Mouse (Mus musculus) retina, postnatal 7 days (tissue): Measurements from ENCODE around the gene Kcnh7.

Source experiments
- DNase-seq: peaks from one replicate; pipeline ENCODE4 v3.0.0-alpha.2; 2012; ENCODE audit warnings: low read depth, low spot score

Gene Kcnh7

DNA sequence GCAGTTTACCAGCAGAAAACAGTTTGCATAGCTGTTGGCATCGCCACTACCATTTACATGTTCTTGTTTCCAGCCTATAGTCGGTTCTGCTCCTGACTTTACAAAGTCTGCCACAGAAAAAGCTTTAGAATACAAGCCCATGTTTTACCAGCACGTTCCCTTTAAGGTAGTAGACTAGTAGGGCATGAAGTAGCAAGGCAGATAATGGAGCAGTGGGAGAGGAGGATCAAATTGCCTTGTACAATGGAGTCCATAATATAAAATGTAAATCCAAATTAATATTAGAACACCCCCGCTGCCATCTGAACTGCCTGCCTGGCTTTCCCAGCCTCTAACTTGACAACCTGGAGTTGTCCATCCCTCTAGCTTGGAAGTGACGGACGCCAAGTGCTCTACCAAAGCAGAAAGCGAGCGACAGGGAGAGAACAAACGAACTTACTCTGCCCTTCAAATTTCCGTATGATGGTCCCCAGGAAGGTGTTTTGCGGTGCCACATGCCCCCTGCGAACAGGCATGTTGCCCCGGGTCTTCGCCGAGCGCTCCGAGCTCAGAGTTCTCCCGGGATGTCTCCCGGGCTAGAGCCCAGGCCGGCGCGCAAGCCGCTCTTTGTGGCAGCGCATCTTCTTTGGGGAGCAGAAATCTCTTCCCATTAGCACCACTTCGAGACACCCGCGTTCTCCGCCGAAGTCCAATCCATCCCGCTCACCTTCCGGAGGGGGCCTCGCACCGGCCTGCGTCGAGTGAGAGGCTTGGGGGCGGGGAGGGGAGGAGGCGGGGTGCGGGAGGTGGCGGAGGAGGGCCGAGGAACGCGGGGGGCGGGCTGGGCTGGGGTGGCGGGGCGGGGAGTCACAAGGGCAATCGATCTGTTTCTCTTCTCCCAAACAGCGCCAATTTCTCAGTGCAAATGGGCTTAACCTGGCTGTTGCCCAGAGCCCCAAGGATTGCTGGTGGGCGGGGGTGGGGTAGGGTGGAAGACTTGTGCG, at the start of gene Kcnh7:
TSS of gene Kcnh7 (minus strand) at position 725 of the 983 bp plus-strand sequence.
- peak; percentile 14 for DNase-seq

DNA sequence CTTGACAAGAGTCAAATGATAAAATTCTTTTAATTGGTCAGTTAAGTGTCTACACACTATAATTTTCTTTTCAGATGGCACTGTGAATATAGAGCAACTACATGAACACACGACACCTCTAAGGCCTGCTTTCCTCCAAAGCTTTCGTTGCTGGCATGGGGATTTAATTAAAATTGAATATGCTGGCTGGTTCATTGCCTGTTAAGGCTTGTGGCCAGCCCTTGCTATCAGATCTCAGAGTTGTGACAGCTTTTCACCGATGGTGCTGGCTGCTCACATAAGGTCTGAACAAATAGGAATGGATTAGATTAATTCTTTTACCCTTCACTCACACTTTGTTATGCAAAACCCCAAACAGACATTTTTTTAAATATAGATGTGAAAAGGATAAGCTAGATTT, 23.3 kb upstream of the Kcnh7 start:
- DNase-seq: no peak

DNA sequence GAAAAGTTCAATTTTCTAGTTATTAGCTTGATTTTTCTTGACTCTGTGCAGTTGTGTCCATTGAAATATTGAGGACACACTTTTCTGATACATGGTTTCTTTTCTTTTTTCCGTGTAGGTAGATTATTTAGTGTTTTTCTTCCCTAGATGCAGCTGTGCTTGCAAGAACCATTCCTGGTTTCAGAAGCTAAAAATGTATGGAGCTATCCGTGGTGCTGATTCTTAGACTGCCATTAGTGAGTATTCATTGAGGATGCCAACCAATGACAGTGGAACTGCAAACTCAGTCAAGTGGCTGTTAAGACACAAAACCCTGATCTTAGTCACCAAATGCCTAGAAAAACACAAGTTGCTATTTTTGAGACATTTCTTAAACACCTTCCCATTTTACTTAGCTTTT, 1.9 kb upstream of the Kcnh7 start:
- DNase-seq: no peak

DNA sequence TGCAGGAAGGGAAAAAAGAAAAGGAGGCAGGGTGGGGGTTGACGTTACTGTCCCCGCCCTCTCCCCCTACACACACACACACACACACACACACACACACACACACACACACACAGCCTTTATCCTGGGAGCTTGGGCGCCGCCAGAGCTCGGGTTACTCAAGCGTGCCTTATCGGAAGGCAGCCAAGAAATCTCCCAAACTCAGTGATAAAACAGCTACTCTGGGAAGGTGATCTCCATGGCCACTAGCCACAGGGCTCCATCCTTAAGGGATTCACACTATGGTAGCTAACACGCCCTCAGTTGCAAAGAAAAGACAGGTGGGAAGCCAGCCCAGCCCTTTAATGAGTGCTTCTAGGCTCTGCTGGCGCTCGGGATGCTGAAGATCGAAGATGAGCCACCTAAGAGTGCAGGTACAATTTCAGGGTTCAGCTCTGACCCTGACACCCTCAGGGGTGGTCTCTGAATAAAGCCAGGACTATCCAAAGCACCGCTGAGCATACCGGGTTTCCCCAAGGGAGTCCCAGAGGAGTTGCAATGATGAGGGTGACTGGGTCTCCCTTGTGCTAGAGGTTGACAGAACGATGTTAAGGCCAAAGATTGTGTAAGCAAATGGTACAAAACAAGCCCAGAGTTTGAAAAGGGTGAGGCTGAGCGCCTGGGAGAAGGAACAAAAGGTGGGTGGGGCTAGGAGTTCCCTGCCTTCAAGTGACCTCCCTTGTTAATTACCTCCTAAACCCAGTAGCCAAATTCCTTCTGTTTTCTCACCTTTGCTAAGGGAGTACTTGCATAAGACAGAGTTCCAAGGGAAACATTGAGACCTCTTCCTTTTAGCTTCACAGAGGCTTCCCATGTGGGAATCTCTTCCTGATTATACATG, 704 bp upstream of the Kcnh7 start:
- DNase-seq: peak; percentile 8

DNA sequence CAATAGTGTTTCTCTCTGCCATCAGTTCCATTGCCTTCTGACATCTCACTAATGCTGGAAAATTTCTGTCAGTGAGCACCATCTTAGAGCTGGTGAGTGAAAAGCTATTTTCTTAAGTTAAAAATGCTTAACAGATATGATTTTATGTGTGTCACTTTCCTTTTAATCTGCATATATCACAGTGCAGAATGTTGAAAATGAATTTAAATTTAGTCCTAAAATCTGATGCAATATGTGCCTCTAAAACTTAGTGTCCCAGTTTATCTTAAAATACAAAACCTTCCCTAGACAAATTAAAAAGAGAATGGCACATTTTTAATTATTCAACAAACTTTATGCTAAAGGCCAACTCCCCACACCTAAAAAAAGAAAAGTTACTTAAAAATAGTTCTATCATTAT, 30.4 kb downstream of the Kcnh7 start:
- no peak for DNase-seq

DNA sequence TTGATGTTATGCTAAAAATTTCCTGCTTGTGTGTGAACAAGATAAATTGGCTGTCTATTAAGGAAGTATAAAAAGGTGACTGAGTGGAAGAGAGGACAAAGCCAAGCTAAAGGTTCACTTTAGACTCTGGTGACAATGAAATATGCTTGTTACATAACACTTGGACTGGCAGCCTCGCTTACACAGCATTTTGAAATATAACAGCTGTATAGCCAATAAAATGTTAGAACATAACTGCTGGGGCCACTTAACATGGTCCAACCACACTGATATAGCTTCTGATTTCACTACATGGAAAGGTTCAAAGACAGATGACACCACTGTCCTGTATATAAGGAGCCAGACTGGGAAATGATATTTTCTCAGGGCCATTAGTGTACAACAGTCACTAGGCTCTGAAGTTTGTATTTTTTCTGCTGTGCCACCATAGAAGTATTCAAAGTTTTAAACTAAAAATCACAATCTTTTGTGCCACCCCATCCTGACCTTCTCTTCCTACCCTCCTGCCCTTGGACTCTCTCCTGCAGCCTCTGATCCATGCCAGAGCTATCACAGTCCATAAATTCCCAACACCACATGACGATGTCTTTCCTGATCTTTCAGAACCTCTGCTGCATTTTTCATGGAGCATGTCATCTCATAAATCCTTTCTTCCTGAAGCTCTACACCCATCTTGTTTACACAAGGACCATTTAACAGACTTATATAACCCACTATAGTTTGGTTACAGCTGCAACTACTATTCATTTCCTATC, 56.1 kb downstream of the Kcnh7 start:
- no peak for DNase-seq

DNA sequence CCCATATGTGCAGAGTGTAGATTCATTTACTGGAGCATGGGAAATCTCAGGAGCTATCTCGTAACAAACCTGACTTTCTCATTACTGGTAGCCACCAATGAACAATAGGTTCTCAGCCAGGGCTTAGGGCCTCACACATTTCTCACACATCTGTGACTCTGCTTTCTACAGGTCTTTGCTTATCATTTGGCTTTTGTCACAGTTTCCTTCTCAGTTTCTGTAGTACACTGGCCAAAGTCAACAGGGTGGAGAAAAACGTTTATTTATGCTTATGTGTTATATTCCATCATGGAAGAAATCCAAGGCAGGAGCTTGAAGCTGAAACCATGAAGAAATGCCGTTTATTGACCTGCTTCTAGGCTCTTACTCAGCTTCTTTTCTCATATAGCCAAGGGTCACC, 63.8 kb downstream of the Kcnh7 start:
- no peak for DNase-seq

DNA sequence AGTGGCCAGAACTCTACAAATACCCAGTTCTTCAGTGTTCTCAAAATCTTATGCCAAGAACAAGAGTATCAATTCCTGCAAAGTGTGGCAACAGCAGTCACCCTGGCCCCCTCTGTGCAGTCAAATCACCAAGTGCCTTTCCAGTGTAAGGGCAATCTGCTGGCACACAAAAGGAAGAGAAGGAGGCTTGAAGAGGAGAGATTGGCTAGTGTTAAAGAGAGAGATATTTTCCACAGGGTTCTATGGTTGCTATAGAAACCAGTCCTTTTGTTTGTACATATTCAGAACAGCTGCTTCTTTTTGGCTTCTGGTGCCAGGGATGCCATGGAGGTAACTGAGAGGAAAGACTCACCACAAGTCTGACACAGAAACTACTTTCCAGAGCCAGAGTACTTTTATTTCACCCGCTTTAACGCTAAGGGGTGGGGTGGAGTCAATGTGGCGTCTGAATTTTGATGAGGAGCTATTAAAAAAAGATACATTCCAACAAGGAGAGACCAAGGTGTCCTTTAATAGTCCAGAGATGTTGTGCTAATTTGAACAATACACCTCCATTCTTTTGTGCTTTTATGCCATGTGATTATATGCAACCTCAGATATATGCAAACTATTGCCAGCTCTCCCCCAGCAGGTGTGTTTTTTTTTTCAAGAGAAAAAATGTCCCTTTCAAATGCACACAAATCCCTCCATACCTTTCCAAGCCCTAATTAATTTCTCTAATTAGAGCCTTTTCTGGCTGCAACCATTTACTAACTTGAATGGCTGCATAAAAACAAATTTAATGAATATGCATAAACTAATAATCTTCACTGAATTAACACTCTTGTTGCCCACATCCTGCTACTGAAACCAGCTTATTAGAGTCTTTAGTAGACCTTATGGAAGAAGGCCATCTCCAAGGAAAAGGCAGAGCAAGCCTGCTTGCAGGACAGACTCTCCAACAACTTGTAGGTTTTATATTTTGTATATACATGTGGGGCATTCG, 66.6 kb downstream of the Kcnh7 start:
- no peak for DNase-seq

DNA sequence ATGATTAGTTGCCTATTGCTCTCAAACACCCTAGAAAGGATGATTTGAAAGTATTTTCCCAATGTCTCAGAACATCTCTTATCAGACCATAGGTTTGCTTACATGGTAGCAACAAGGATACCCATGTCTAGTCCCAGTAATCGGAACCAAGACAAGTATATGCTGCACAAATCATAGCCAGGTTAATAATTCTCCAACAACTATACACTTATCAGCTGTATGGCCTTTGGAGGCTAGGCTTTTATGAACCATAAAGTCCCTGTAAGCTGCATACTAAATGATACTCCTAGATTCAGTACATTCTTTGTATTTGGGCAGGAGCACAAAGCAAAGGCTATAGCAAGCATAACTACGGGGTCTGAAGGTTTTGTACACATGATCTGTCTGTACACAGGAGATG, 78.1 kb downstream of the Kcnh7 start:
- DNase-seq: no peak

DNA sequence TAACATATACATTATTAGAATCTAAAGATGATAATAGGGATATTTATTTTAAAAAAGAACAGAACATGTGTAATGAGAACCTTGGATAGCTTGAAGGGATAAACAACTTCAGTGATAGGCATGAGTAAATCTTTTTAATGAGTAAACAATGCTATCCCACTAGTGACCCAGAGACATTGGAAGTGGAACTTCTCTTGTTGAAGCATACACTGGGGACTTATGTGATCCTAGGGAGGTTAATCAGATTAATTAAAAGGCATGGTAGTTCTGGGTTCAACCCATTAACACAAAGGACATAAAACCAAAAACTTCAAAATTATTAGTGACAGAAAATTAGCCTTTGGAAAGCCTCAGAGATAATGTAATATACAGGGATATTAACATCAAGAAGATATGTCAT, 84.4 kb downstream of the Kcnh7 start:
- DNase-seq: no peak

DNA sequence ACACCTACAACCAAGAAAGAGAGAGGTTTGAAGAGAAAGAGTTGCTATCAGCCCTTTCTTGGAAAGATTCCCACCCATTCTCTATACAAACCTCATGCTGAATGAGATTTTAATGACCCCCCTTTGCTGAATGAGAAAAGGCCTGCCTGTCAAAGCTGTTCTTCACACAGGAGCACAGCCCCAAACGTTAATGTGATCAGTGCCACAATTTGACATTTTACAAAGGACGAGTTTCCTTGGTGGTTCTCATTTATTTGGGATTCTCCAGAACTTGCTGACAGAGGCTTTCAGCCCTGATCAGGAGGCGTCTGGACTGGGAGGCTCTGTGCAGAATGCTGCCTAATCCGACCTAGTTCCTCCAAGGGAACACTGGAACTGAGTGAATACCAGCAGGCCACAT, 92.3 kb downstream of the Kcnh7 start:
- no peak for DNase-seq

DNA sequence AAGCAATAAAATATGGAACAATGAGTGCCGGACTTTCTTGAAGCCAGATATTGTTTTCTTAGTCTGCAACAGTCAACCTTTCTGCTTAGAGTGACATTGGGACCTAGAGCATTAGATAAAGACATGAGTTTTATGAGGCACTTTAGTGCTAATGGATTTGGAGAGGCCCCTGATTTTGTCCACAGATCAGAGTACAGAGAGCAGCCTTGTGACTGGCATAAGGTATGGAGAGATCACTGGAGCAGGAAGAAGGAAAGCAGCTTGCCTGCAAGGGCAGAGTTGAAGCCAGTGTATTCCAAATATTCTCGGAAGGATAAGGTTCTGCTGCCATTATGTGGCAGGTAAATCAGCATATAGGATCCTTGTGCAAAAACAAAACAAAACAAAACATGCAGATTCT, 93.6 kb downstream of the Kcnh7 start:
- DNase-seq: no peak

DNA sequence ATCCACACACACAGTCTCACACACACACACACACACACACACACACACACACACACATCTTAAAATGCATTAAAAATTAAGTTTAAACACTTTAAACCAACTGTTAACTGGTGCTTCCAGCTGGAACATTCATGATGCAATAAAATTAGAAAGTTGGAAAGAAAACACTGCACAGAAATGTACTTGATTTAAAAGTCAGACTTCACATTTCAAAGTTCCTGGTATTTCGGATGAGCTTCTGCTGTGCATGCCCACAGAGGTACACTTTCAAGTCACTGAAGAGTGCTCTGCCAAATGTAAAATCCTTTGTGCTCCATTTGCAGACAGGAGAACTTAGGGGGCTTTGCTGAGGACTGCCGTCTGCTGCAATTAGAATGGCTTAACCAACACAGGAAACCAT, 125.7 kb downstream of the Kcnh7 start:
- DNase-seq: no peak

DNA sequence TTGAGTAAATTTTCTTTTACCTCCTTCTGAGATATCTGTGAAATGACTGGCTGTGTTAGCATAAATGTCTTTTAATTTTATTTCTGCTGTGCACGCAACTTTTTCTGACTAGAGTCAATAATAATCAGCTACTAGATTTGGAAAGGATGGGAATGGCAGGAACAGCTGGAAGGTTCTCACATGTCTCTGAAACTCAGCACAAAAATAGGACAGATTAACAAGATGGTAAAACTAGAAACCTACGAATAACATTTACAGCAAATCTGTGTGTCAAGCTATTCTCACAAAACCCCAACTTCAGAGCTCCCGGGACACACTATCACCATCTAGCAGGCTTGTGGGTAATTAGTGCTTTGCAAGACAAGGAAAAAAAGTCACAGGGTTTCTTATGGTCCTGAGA, 134.2 kb downstream of the Kcnh7 start:
- no peak for DNase-seq

DNA sequence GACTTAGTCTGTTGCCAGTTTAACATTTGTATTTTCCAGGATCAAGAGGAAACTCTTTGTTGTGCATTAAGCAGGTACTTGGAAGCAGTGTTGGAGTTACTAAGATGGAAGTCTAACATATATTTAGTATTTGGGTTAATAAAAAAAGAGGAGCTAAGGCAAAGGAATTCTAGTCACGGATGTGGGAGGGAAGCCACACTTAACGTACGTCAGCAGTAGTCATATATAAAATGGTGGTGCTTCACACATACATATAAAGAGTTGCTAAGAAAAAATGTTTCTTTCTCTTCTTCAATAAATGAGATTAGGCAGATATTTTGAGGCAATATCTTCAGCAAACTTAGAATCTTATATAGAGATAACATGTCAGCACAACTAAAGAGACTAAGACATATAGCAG, 144.4 kb downstream of the Kcnh7 start:
- DNase-seq: no peak

DNA sequence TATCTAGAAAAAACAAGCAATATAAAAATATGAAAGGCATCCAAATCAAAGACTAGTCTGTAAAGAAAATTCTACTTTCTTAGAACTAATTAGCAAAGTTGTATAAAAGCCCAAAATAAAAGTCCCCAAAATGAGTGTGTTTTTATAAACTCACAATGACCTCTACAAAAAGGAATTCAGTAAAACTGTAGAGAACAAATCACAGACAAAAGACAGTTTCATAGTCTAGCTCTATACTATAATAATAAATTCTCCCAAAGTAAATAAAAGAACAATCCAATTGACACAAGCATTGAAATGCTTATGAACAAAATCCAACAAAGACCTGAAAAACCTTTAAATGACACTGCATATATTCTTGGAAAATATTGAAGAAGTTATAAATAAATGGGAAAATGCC, 169.2 kb downstream of the Kcnh7 start:
- DNase-seq: no peak

DNA sequence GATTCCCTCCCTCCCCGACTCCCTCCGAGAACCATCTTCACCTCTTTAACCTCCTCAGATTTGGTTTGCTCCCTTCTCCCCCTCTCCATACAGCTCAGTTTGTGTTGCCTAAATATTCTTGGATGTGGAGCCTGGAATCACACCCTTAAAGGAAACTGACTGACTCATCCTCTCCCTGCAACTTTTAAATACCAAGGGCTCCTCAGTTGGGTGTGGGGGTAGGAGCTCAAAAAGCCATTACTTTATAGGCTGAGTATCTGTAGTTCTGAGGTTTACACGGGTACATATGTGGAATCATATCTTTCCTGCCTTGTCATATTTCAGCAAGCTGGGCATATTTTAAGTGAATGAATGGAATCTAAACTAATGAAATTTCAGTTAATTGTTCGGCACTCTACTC, 174.9 kb downstream of the Kcnh7 start:
- no peak for DNase-seq

DNA sequence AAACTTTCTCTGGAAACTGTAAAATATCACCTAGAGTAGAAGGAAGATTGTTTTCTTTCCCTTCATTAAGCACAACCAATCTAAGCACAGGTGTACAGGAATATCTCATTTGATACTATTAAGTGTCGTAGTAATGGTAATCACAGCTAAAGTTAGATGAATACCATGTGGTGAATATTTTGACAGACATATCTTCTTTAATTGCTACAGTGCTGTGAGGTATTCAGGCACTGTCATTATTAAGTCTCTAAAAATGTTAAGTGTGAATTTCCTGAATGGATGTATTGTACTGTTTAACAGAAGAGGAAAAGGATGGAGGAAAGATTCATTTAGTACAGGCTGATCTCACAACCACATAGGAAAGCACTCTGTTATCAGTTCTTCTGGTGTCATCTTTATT, 181.3 kb downstream of the Kcnh7 start:
- DNase-seq: no peak

DNA sequence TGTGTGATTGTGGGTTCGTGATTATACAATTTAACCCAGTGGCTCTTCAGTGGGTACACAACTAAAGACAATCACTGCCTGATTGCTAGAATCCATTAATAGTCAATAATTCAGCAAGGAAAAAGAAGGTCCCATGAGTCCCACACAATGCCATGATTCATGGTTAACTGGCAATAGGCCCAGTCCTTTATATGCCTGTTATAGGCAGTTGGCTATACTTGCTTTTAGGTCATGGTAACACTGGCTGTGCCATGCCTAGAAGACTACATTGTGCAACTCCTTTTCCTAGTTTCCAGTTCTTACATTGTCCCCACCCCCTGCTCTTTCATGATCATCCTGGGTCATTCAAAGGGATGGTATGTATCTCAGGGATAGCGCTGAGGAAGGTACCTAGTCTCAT, 186.4 kb downstream of the Kcnh7 start:
- no peak for DNase-seq

DNA sequence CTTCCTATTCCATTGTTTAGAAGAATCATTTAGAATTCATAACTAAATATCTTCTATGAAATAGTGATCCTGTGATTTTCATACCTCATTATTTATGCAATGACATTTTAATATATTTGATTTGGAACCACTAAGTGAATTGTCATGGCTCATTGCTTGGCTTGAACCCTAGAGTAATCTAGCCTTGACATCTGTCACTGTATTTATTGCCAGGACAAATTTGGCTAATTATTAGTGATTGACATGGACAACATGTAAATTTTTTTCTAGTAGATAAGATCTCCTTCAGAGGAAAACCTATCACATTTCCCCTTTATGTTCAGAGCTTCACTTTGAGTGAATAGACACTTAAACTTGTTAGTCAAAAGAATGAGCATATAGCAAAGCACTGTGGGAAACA, 195.5 kb downstream of the Kcnh7 start:
- DNase-seq: peak; percentile 11

DNA sequence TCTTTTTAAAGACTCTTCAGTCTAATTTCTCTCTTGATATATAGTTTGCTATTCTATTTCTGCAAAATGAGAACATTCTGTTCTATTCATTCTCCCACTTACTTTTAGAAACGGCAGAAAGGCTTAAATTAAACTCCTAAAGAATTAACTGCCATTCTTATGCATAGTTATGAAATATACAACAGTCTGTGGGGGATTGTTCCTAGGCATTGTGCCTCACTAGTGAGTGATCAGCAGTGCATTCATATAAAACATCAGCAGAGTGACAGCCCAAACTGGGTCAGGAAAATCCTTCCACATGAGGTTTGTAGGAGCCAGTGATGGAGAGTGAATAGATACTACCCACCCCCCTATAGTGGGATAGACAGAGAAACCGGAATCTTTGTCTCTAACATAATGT, 200.2 kb downstream of the Kcnh7 start:
- DNase-seq: no peak
